Mouse (Mus musculus): ENCODE data around the gene Fam69a.

DNA sequence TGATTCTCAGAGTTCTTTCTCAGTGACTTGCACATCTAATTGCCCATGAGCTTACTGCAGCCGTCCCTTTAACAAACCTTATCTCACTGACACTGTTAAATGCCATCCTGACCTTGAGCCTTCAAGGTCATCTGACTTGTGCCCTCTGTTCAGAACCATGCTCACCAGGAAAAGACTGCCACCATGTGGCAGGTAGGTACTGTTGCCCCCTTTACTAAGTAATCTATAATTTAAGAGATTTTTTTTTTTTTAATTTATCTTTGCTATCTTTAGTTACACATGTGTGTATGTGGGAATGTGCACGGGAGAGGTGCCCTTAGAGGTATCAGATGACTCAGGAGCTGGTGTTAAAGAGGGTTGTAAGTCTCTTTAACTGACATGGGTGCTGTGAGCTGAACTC lies 18.2 kb upstream of the Fam69a start:
- no peak for TF ChIP-seq POLR2A (IDR thresholded peaks at IDR 0.05; ENCODE audit: low read depth, low read length)
- TF ChIP-seq CTCF (conservative IDR thresholded peaks at IDR 0.05; ENCODE audit: insufficient read depth, insufficient read length, low read depth, low read length) = peak; percentile 72

All from kidney, adult 2 months (tissue).